Mouse (Mus musculus) yolk sac, embryonic 10.5 days (tissue): Measurements from ENCODE around the gene Tpd52l1.
"Not testable (repeated sequence)": the region's sequence is repeated elsewhere in the genome, so short reads cannot be mapped to it uniquely, and the experiment has no call there.

Source experiments
- DNase-seq: peaks from one replicate; pipeline ENCODE4 v3.0.0-alpha.2; 2017; ENCODE audit warnings: low spot score

The Tpd52l1 gene

GRCm38 (mm10) chr10:31445291-31446124 is at the start of gene Tpd52l1:
TSS of gene Tpd52l1 (minus strand) at chr10:31445958.
- DNase-seq = peak; percentile 79

- DNase-seq = no peak
These were observed 48.5 kb upstream of the Tpd52l1 start for GRCm38 (mm10) chr10:31494296-31494695.

GRCm38 (mm10) chr10:31467043-31467898 is 21.5 kb upstream of the Tpd52l1 start:
- DNase-seq = peak; percentile 56

GRCm38 (mm10) chr10:31465840-31466541 is 20.2 kb upstream of the Tpd52l1 start:
- no peak for DNase-seq

GRCm38 (mm10) chr10:31465424-31465823 is 19.7 kb upstream of the Tpd52l1 start:
- no peak for DNase-seq

- DNase-seq = no peak
These were observed 17.3 kb upstream of the Tpd52l1 start for GRCm38 (mm10) chr10:31463044-31463443.

GRCm38 (mm10) chr10:31456806-31457205 is 11.0 kb upstream of the Tpd52l1 start:
- DNase-seq = no peak

GRCm38 (mm10) chr10:31447083-31447482 is 1.3 kb upstream of the Tpd52l1 start:
- no peak for DNase-seq

- no peak for DNase-seq
These were observed 1.6 kb downstream of the Tpd52l1 start for GRCm38 (mm10) chr10:31444206-31444605.

- no peak for DNase-seq
These were observed 4.3 kb downstream of the Tpd52l1 start for GRCm38 (mm10) chr10:31441491-31441890.

- no peak for DNase-seq
These were observed 9.7 kb downstream of the Tpd52l1 start for GRCm38 (mm10) chr10:31436047-31436446.

GRCm38 (mm10) chr10:31417956-31418355 is 27.8 kb downstream of the Tpd52l1 start:
- no peak for DNase-seq

- DNase-seq = no peak
These were observed 52.8 kb downstream of the Tpd52l1 start for GRCm38 (mm10) chr10:31392990-31393389.

- DNase-seq = no peak
These were observed 54.9 kb downstream of the Tpd52l1 start for GRCm38 (mm10) chr10:31390777-31391395.

GRCm38 (mm10) chr10:31388566-31388965 is 57.2 kb downstream of the Tpd52l1 start:
- DNase-seq = not testable (repeated sequence)

- DNase-seq = not testable (repeated sequence)
These were observed 75.6 kb downstream of the Tpd52l1 start for GRCm38 (mm10) chr10:31370200-31370599.

- DNase-seq = no peak
These were observed 86.0 kb downstream of the Tpd52l1 start for GRCm38 (mm10) chr10:31359749-31360148.

GRCm38 (mm10) chr10:31354886-31355461 is 90.8 kb downstream of the Tpd52l1 start:
- no peak for DNase-seq

GRCm38 (mm10) chr10:31354141-31354540 is 91.6 kb downstream of the Tpd52l1 start:
- no peak for DNase-seq

GRCm38 (mm10) chr10:31352845-31353427 is 92.8 kb downstream of the Tpd52l1 start:
- DNase-seq = no peak

GRCm38 (mm10) chr10:31351056-31351455 is 94.7 kb downstream of the Tpd52l1 start:
- no peak for DNase-seq
